8 mouse cellular contexts compared by ENCODE assay signal in genomic region chr6:134921014-134921694, GRCm38 (mm10). TPM values are rescaled to one million over a fixed set of nuclear protein-coding genes. Genes with fewer than 3 reads are reported as not detected.
DNase-seq lines count a peak whose midpoint lies in the region; ATAC-seq and TF ChIP-seq lines count a peak whose summit lies in the region.

No protein-coding gene starts in this region.

- WGBS in embryonic facial prominence, embryonic 12.5 days, result under 1% methylated on average over 32 of the region's 32 CpGs
- WGBS in heart, embryonic 11.5 days (ENCODE audit: insufficient replicate concordance), result under 1% methylated on average over 32 of the region's 32 CpGs
- under 1% methylated on average over 32 of the region's 32 CpGs for WGBS in kidney, embryonic 15.5 days
- under 1% methylated on average over 32 of the region's 32 CpGs for WGBS in liver, embryonic 15.5 days (ENCODE audit: insufficient replicate concordance)
- under 1% methylated on average over 32 of the region's 32 CpGs for WGBS in thymus, adult 2 months

- DNase-seq in B cell, adult 2 months, result peak; percentile 61 to 68
- DNase-seq in adrenal gland, adult 8-10 months, result peak; percentile 24
- peak; percentile 62 to 64 for DNase-seq in natural killer cell, adult 2 months (ENCODE audit: low spot score in 2 of 2)
- peak; percentile 66 for DNase-seq in thymus, adult 2 months

- TF ChIP-seq POLR2A in thymus, adult 2 months (IDR thresholded peaks at IDR 0.05; ENCODE audit: control insufficient read depth, extremely low read depth, insufficient read depth, low read length, poor library complexity), result no peak

- H3K36me3 ChIP-seq in embryonic facial prominence, embryonic 12.5 days, result 0 out of 2 replicates have a peak, but pooled peaks cover 3% of the 10 kb centered on the region
- H3K36me3 ChIP-seq in heart, embryonic 11.5 days (ENCODE audit: control insufficient read depth, insufficient read depth, low read length), result no peaks in the 10 kb centered on the region; the same call in 1 of the 2 replicates
- peaks cover 6% of the 10 kb centered on the region; the same call in 1 of the 2 replicates for H3K36me3 ChIP-seq in kidney, embryonic 15.5 days
- peaks cover 17% of the 10 kb centered on the region for H3K36me3 ChIP-seq in liver, embryonic 15.5 days (replicated peaks)
- H3K36me3 ChIP-seq in thymus, adult 2 months (ENCODE audit: control insufficient read depth, insufficient read depth, low read length), result peaks cover 12% of the 10 kb centered on the region

- H3K9me3 ChIP-seq in embryonic facial prominence, embryonic 12.5 days, result no peaks in the 10 kb centered on the region
- H3K9me3 ChIP-seq in heart, embryonic 11.5 days (replicated peaks; ENCODE audit: control insufficient read depth, low read length), result no peaks in the 10 kb centered on the region
- no peaks in the 10 kb centered on the region for H3K9me3 ChIP-seq in kidney, embryonic 15.5 days (replicated peaks)
- H3K9me3 ChIP-seq in liver, embryonic 15.5 days (replicated peaks), result no peaks in the 10 kb centered on the region

- no peaks in the 10 kb centered on the region for H3K27me3 ChIP-seq in embryonic facial prominence, embryonic 12.5 days
- H3K27me3 ChIP-seq in heart, embryonic 11.5 days (ENCODE audit: control insufficient read depth, insufficient read depth, low read length), result no peaks in the 10 kb centered on the region
- no peaks in the 10 kb centered on the region for H3K27me3 ChIP-seq in kidney, embryonic 15.5 days
- peaks cover 16% of the 10 kb centered on the region; the same call in 1 of the 2 replicates for H3K27me3 ChIP-seq in liver, embryonic 15.5 days
- no peaks in the 10 kb centered on the region for H3K27me3 ChIP-seq in thymus, adult 2 months (ENCODE audit: control insufficient read depth, insufficient read depth, low read length)

- peaks cover 20% of the 10 kb centered on the region for H3K4me1 ChIP-seq in embryonic facial prominence, embryonic 12.5 days
- peaks cover 13% of the 10 kb centered on the region for H3K4me1 ChIP-seq in heart, embryonic 11.5 days (ENCODE audit: control insufficient read depth, insufficient read depth, low read length)
- peaks cover 54% of the 10 kb centered on the region for H3K4me1 ChIP-seq in kidney, embryonic 15.5 days
- peaks cover 60% of the 10 kb centered on the region for H3K4me1 ChIP-seq in liver, embryonic 15.5 days (replicated peaks)
- H3K4me1 ChIP-seq in thymus, adult 2 months (replicated peaks; ENCODE audit: control insufficient read depth, insufficient read depth, low read length), result peaks cover 18% of the 10 kb centered on the region

- H3K27ac ChIP-seq in embryonic facial prominence, embryonic 12.5 days, result peak overlapping the region; percentile 97
- peak overlapping the region; percentile 94 for H3K27ac ChIP-seq in heart, embryonic 11.5 days (ENCODE audit: low read depth, low read length)
- peak overlapping the region; percentile 98 for H3K27ac ChIP-seq in kidney, embryonic 15.5 days
- peak overlapping the region; percentile 98 for H3K27ac ChIP-seq in liver, embryonic 15.5 days (replicated peaks)
- peak overlapping the region; percentile 98 for H3K27ac ChIP-seq in thymus, adult 2 months (ENCODE audit: control insufficient read depth, insufficient read depth, low read length)

- no peak for TF ChIP-seq CTCF in thymus, adult 2 months (IDR thresholded peaks at IDR 0.05; ENCODE audit: borderline replicate concordance, control insufficient read depth, extremely low read depth, insufficient read depth, low read length, poor library complexity)

- ATAC-seq in embryonic facial prominence, embryonic 12.5 days (ENCODE audit: insufficient number of reproducible peaks, insufficient read depth, low FRiP score, low TSS enrichment), result no peak
- no peak for ATAC-seq in heart, embryonic 11.5 days (replicated peaks; ENCODE audit: insufficient number of reproducible peaks, low FRiP score, low TSS enrichment)
- ATAC-seq in kidney, embryonic 15.5 days (replicated peaks; ENCODE audit: low FRiP score), result no peak
- peak; percentile 32 for ATAC-seq in liver, embryonic 15.5 days (ENCODE audit: insufficient read depth)

- H3K9ac ChIP-seq in embryonic facial prominence, embryonic 12.5 days, result peak overlapping the region; percentile 84
- peak overlapping the region; percentile 87 for H3K9ac ChIP-seq in heart, embryonic 11.5 days (ENCODE audit: low read depth, low read length)
- peak overlapping the region; percentile 86 for H3K9ac ChIP-seq in kidney, embryonic 15.5 days
- peak overlapping the region; percentile 87 for H3K9ac ChIP-seq in liver, embryonic 15.5 days

- H3K4me3 ChIP-seq in embryonic facial prominence, embryonic 12.5 days, result peak overlapping the region; percentile 93
- H3K4me3 ChIP-seq in heart, embryonic 11.5 days (ENCODE audit: low read depth, low read length), result peak overlapping the region; percentile 74
- peak overlapping the region; percentile 78 for H3K4me3 ChIP-seq in kidney, embryonic 15.5 days (replicated peaks)
- H3K4me3 ChIP-seq in liver, embryonic 15.5 days (replicated peaks), result peak overlapping the region; percentile 82
- peak overlapping the region; percentile 86 for H3K4me3 ChIP-seq in thymus, adult 2 months (ENCODE audit: control insufficient read depth, insufficient read depth, low read length)

- H3K4me2 ChIP-seq in embryonic facial prominence, embryonic 12.5 days (replicated peaks), result peak overlapping the region; percentile 86
- peak overlapping the region; percentile 84 for H3K4me2 ChIP-seq in heart, embryonic 11.5 days
- H3K4me2 ChIP-seq in kidney, embryonic 15.5 days, result peak overlapping the region; percentile 87
- peak overlapping the region; percentile 99 for H3K4me2 ChIP-seq in liver, embryonic 15.5 days

RNA-seq across cellular contexts. Expression of gene Cdkn1b, which starts 1.0 kb away (rescaled TPM):
- total RNA-seq in adrenal gland, adult 8-10 months (2022), result 10 to 100 TPM; 32.9 to 44.0 (median 37.1) TPM
- polyA plus RNA-seq in embryonic facial prominence, embryonic 12.5 days (2016; fragmentation: Nextera tagmentation; extraction: Ambion mirVana), result 19.3 and 19.5 TPM in 2 replicates
- polyA plus RNA-seq in heart, embryonic 11.5 days (2014; fragmentation: Nextera tagmentation; extraction: Ambion mirVana), result 13.9 and 14.7 TPM in 2 replicates
- 15.9 and 17.6 TPM in 2 replicates for polyA plus RNA-seq in kidney, embryonic 15.5 days (2015; fragmentation: Nextera tagmentation; extraction: Ambion mirVana)
- polyA plus RNA-seq in liver, embryonic 15.5 days (2015; fragmentation: Nextera tagmentation; extraction: Ambion mirVana), result 13.3 and 14.1 TPM in 2 replicates
- polyA plus RNA-seq in thymus, adult 2 months (2012; rRNA removed), result 65.2 and 82.5 TPM in 2 replicates

RNA-seq across cellular contexts. Expression of gene Gpr19, which starts 22.8 kb away (rescaled TPM):
- 1 to 10 TPM; 7.1 to 9.8 (median 7.9) TPM for total RNA-seq in adrenal gland, adult 8-10 months (2022)
- polyA plus RNA-seq in embryonic facial prominence, embryonic 12.5 days (2016; fragmentation: Nextera tagmentation; extraction: Ambion mirVana), result 10.1 and 14.6 TPM in 2 replicates
- 11.1 and 12.0 TPM in 2 replicates for polyA plus RNA-seq in heart, embryonic 11.5 days (2014; fragmentation: Nextera tagmentation; extraction: Ambion mirVana)
- polyA plus RNA-seq in kidney, embryonic 15.5 days (2015; fragmentation: Nextera tagmentation; extraction: Ambion mirVana), result 11.0 and 12.3 TPM in 2 replicates
- 5.6 and 5.7 TPM in 2 replicates for polyA plus RNA-seq in liver, embryonic 15.5 days (2015; fragmentation: Nextera tagmentation; extraction: Ambion mirVana)
- 14.7 and 15.6 TPM in 2 replicates for polyA plus RNA-seq in thymus, adult 2 months (2012; rRNA removed)
